Mouse (Mus musculus) hindbrain, embryonic 10.5 days (tissue): ENCODE data around the gene Dlg5. TPM values are rescaled to one million over a fixed set of nuclear protein-coding genes. Genes with fewer than 3 reads are reported as not detected.
A peak's percentile ranks its signal among the peaks of the same experiment; 100 is the strongest.

Source experiments
- DNase-seq: peaks from one replicate; pipeline ENCODE4 v3.0.0-alpha.2; 2017; ENCODE audit warnings: low spot score
- H3K27ac ChIP-seq: fragments of 300-500 bp; sonication (generic); 2 replicates; pipeline ENCODE4 v1.5.1; 2016; ENCODE audit warnings: mild to moderate bottlenecking, moderate library complexity
- H3K27me3 ChIP-seq: fragments of 300-500 bp; sonication (generic); 2 replicates; pipeline ENCODE4 v1.6.1; 2016; ENCODE audit warnings: mild to moderate bottlenecking; ENCODE audit not compliant: poor library complexity, insufficient read depth, severe bottlenecking
- H3K36me3 ChIP-seq: fragments of 300-500 bp; sonication (generic); 2 replicates; pipeline ENCODE4 v1.6.1; 2016; ENCODE audit warnings: mild to moderate bottlenecking, moderate library complexity
- H3K4me1 ChIP-seq: fragments of 300-500 bp; sonication (generic); replicated peaks from 2 replicates; pipeline ENCODE4 v1.6.1; 2016; ENCODE audit warnings: mild to moderate bottlenecking
- H3K4me3 ChIP-seq: fragments of 300-500 bp; sonication (generic); 2 replicates; pipeline ENCODE4 v1.5.1; 2016; ENCODE audit warnings: mild to moderate bottlenecking, moderate library complexity
- H3K9me3 ChIP-seq: fragments of 300-500 bp; sonication (generic); 2 replicates; pipeline ENCODE4 v1.6.1; 2016; ENCODE audit warnings: mild to moderate bottlenecking, moderate library complexity
- WGBS: fragments of 180-500 bp; shearing (Covaris S2); methylation state at CpG from one replicate; pipeline ENCODE4 v1.1.7; 2016; 5-methylcytosine and 5-hydroxymethylcytosine counted together
- polyA plus RNA-seq: library from polyadenylated mRNA; unstranded; fragments of >200 nt; fragmentation: Nextera tagmentation; extraction: Ambion mirVana; gene quantifications from 2 replicates; pipeline ENCODE4 v1.2.1, GENCODE M21; 2016

Gene Dlg5
- polyA plus RNA-seq, 1 experiment from 2014 or later = 12.7 TPM

GRCm38 (mm10) chr14:24227015-24227414 lies 18.7 kb downstream of the Dlg5 start:
- peaks cover 19% of the 10 kb centered on the region for H3K4me1 ChIP-seq
- H3K27ac ChIP-seq = no peak overlapping the region
- no peak for DNase-seq
- H3K4me3 ChIP-seq = no peak overlapping the region
- H3K27me3 ChIP-seq = no peaks in the 10 kb centered on the region
- H3K9me3 ChIP-seq = no peaks in the 10 kb centered on the region
- WGBS = 89% methylated on average over 8 of the region's 8 CpGs
- 0 out of 2 replicates have a peak, but pooled peaks cover 9% of the 10 kb centered on the region for H3K36me3 ChIP-seq

GRCm38 (mm10) chr14:24226344-24226743 lies 19.4 kb downstream of the Dlg5 start:
- Histone ChIP-seq H3K27ac (no peak overlapping the region), H3K36me3 (0 out of 2 replicates have a peak, but pooled peaks cover 9% of the 10 kb centered on the region), H3K27me3 (no peaks in the 10 kb centered on the region), H3K4me1 (peaks cover 19% of the 10 kb centered on the region), H3K4me3 (no peak overlapping the region), H3K9me3 (no peaks in the 10 kb centered on the region)
- DNase-seq = no peak
- WGBS = 94% methylated on average over 2 of the region's 2 CpGs

- Histone ChIP-seq H3K4me1 (peaks cover 40% of the 10 kb centered on the region), H3K27me3 (no peaks in the 10 kb centered on the region), H3K4me3 (no peak overlapping the region), H3K27ac (no peak overlapping the region; the same call in 1 of the 2 replicates), H3K9me3 (no peaks in the 10 kb centered on the region), H3K36me3 (0 out of 2 replicates have a peak, but pooled peaks cover 9% of the 10 kb centered on the region)
- no peak for DNase-seq
- 43% methylated on average over 3 of the region's 3 CpGs for WGBS
Observed at GRCm38 (mm10) chr14:24222759-24223158, 23.0 kb downstream of the Dlg5 start.

DNA sequence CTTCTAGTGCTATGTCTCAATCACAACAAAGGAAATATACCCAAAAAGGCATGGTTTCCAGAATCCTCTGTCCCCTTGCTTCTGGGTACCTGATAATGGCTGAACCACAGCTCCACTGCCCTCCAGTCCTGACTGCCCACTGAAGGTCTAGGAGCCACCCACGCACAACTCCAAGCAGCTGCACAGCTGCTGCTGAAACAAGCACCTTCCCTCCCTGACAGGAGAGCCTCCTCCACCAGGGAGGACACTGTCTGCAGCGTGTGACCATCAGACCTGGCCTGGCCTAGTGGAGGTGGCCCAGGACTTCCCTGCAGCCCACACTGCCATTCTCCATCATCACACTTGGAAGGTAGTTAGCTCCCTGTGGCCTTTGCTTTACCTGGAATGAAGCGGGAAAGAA lies 23.4 kb downstream of the Dlg5 start:
- Histone ChIP-seq H3K27me3 (no peaks in the 10 kb centered on the region), H3K9me3 (no peaks in the 10 kb centered on the region), H3K27ac (no peak overlapping the region), H3K4me3 (no peak overlapping the region), H3K36me3 (0 out of 2 replicates have a peak, but pooled peaks cover 9% of the 10 kb centered on the region), H3K4me1 (peaks cover 42% of the 10 kb centered on the region)
- no peak for DNase-seq
- 78% methylated on average over 3 of the region's 3 CpGs for WGBS

GRCm38 (mm10) chr14:24217362-24217722 lies 28.4 kb downstream of the Dlg5 start:
- no peak for DNase-seq
- WGBS = 72% methylated on average over 8 of the region's 8 CpGs
- Histone ChIP-seq H3K9me3 (no peaks in the 10 kb centered on the region), H3K36me3 (0 out of 2 replicates have a peak, but pooled peaks cover under 1% of the 10 kb centered on the region), H3K27me3 (no peaks in the 10 kb centered on the region), H3K27ac (0 out of 2 replicates have a peak overlapping the region, but pooled peaks have one; percentile 18), H3K4me3 (no peak overlapping the region), H3K4me1 (peaks cover 75% of the 10 kb centered on the region)

DNA sequence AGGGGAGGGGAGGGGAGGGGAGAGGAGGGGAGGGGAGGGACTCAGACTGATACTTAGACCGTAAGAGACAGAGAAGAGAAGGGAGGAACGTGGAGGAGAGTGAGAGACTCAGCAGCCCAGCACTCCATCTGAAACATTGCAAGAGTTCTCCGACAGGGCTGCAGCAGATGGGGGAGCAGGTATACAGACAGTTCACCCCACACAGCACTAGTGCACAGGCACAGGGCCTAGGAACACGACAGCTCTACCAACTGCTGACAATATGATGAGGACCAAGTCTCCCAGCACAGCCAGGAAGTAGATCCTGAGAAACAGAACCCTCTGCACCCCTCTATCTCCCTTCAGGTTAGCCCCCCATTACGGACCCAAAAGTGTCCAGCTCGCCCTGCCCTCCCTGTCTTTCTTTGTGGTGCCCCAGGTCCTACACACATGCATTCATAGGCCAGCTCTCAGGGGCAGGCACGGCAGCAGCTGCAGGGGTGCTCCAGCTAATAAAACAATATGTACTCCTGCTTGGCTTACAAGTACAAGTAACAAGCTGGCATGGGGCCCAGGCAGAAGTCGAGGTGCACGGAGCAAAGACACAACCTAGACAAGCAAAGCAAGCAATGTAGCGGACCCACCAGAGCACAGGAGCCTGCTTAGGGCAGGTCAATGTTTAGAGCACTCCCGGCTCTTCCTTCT lies 28.9 kb downstream of the Dlg5 start:
- Histone ChIP-seq H3K27ac (peak overlapping the region; percentile 18), H3K4me3 (no peak overlapping the region), H3K4me1 (peaks cover 79% of the 10 kb centered on the region), H3K36me3 (no peaks in the 10 kb centered on the region), H3K9me3 (no peaks in the 10 kb centered on the region), H3K27me3 (no peaks in the 10 kb centered on the region)
- no peak for DNase-seq
- WGBS = 64% methylated on average over 10 of the region's 11 CpGs

DNA sequence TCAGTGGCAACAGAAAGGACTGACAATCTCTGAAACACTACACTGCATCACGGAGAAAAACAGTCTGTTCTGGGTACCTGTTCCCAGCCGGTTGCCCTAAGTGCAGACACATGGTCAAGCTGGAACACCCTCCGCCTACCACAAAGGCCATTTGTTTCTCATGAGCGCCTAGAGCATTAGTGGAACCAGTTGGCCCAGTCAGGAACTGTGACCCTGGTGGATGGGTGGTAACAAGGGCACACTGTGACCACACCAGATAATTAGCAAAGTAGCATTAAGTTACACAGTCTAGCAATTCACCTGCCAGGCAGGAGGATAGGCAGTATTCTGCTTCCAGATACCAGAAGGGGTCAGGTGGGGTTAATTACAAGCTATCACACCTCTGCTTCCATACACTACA lies 29.7 kb downstream of the Dlg5 start:
- Histone ChIP-seq H3K27me3 (no peaks in the 10 kb centered on the region), H3K9me3 (no peaks in the 10 kb centered on the region), H3K4me3 (no peak overlapping the region), H3K4me1 (peaks cover 82% of the 10 kb centered on the region), H3K36me3 (no peaks in the 10 kb centered on the region), H3K27ac (no peak overlapping the region)
- 51% methylated on average over 4 of the region's 4 CpGs for WGBS
- DNase-seq = no peak

GRCm38 (mm10) chr14:24214436-24214835 lies 31.3 kb downstream of the Dlg5 start:
- H3K27me3 ChIP-seq = no peaks in the 10 kb centered on the region
- H3K4me3 ChIP-seq = no peak overlapping the region
- peaks cover 79% of the 10 kb centered on the region for H3K4me1 ChIP-seq
- H3K27ac ChIP-seq = no peak overlapping the region
- no peak for DNase-seq
- WGBS = 64% methylated on average over 9 of the region's 9 CpGs
- 0 out of 2 replicates have a peak, but pooled peaks cover 3% of the 10 kb centered on the region for H3K9me3 ChIP-seq
- H3K36me3 ChIP-seq = no peaks in the 10 kb centered on the region

DNA sequence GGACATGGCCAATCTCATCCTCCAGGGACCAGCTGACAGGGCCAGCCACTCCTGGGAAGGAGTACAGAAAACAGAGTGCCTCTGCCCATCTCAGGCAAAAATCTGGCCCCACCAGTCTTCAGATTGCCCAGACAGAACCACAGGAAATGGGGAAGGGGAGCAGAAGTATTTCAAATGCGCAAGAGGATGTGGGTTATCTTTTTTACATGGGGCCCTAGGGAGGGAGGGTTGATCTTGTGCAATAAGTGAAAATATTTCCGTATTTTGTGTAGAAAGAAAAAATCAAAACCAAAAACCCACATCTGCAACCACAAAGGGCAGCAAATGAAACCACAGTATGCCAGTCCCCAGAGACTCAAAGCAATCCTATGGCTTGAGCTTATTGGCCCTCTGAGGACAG lies 32.4 kb downstream of the Dlg5 start:
- H3K27me3 ChIP-seq = no peaks in the 10 kb centered on the region
- peak overlapping the region; percentile 12; the same call in 1 of the 2 replicates for H3K27ac ChIP-seq
- H3K4me3 ChIP-seq = no peak overlapping the region
- H3K36me3 ChIP-seq = no peaks in the 10 kb centered on the region
- 85% methylated on average over 2 of the region's 2 CpGs for WGBS
- H3K4me1 ChIP-seq = peaks cover 68% of the 10 kb centered on the region
- no peak for DNase-seq
- H3K9me3 ChIP-seq = 0 out of 2 replicates have a peak, but pooled peaks cover 3% of the 10 kb centered on the region

- Histone ChIP-seq H3K4me1 (peaks cover 70% of the 10 kb centered on the region), H3K9me3 (0 out of 2 replicates have a peak, but pooled peaks cover 3% of the 10 kb centered on the region), H3K27ac (0 out of 2 replicates have a peak overlapping the region, but pooled peaks have one; percentile 12), H3K27me3 (no peaks in the 10 kb centered on the region), H3K36me3 (no peaks in the 10 kb centered on the region), H3K4me3 (no peak overlapping the region)
- 56% methylated on average over 5 of the region's 5 CpGs for WGBS
- DNase-seq = no peak
Observed at GRCm38 (mm10) chr14:24212861-24213260, 32.9 kb downstream of the Dlg5 start.

- 80% methylated on average over 13 of the region's 13 CpGs for WGBS
- no peak overlapping the region for H3K27ac ChIP-seq
Observed at GRCm38 (mm10) chr14:24207360-24207752, 38.4 kb downstream of the Dlg5 start.

GRCm38 (mm10) chr14:24206736-24207359 lies 38.9 kb downstream of the Dlg5 start:
- no peak overlapping the region for H3K4me3 ChIP-seq
- H3K27me3 ChIP-seq = no peaks in the 10 kb centered on the region
- H3K27ac ChIP-seq = 0 out of 2 replicates have a peak overlapping the region, but pooled peaks have one; percentile 70
- no peaks in the 10 kb centered on the region for H3K36me3 ChIP-seq
- WGBS = 63% methylated on average over 12 of the region's 12 CpGs
- peaks cover 65% of the 10 kb centered on the region for H3K4me1 ChIP-seq
- H3K9me3 ChIP-seq = 0 out of 2 replicates have a peak, but pooled peaks cover 3% of the 10 kb centered on the region
- DNase-seq = no peak

More at GRCm38 (mm10) chr14:24207360-24207752, 38.4 kb downstream of the Dlg5 start:
- Histone ChIP-seq H3K4me3 (no peak overlapping the region), H3K4me1 (peaks cover 66% of the 10 kb centered on the region), H3K9me3 (0 out of 2 replicates have a peak, but pooled peaks cover 3% of the 10 kb centered on the region), H3K36me3 (no peaks in the 10 kb centered on the region), H3K27me3 (no peaks in the 10 kb centered on the region)
- DNase-seq = no peak

DNA sequence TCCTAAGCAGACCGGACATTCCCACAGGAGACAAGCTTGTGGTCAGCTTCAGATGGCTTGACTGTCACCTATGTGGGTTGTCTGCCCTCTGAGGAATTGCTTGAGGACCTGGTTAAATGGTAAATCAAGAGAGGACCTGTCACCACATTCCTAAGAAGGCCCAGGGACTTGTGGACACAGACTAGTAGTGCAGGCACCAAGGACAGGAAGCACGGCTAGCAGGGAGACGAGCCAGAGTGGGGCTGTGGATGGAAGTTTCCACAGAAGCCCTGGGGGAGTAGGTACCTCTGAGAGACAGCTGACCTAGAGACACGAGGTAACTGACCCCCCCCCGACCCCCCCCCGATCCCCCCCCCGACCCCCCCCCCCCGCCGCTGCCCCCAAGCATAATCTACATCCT lies 39.4 kb downstream of the Dlg5 start:
- Histone ChIP-seq H3K9me3 (0 out of 2 replicates have a peak, but pooled peaks cover 3% of the 10 kb centered on the region), H3K36me3 (no peaks in the 10 kb centered on the region), H3K4me3 (no peak overlapping the region), H3K27me3 (no peaks in the 10 kb centered on the region), H3K4me1 (peaks cover 61% of the 10 kb centered on the region), H3K27ac (peak overlapping the region; percentile 70)
- DNase-seq = no peak
- WGBS = 35% methylated on average over 9 of the region's 9 CpGs
